8 mouse cellular contexts compared by ENCODE assay signal in genomic region chr15:63996998-63997704, GRCm38 (mm10).
DNase-seq lines count a peak whose midpoint lies in the region; ATAC-seq and TF ChIP-seq lines count a peak whose summit lies in the region.

No protein-coding gene starts in this region.

- WGBS in hindbrain, embryonic 15.5 days = 1% methylated on average over 24 of the region's 24 CpGs
- WGBS in stomach, postnatal 0 days = 1% methylated on average over 24 of the region's 24 CpGs

- H3K9ac ChIP-seq in hindbrain, embryonic 15.5 days = peak overlapping the region; percentile 88
- H3K9ac ChIP-seq in stomach, postnatal 0 days (ENCODE audit: low read length) = peak overlapping the region; percentile 81

- H3K4me2 ChIP-seq in hindbrain, embryonic 15.5 days = peak overlapping the region; percentile 66
- H3K4me2 ChIP-seq in stomach, postnatal 0 days (replicated peaks; ENCODE audit: low read depth) = peak overlapping the region; percentile 85

- no peak; the same call in 1 of the 2 replicates for ATAC-seq in hindbrain, embryonic 15.5 days (ENCODE audit: low FRiP score, low read depth)
- ATAC-seq in stomach, postnatal 0 days (ENCODE audit: low FRiP score, low TSS enrichment) = no peak

- H3K4me3 ChIP-seq in hindbrain, embryonic 15.5 days = peak overlapping the region; percentile 78
- H3K4me3 ChIP-seq in stomach, postnatal 0 days (ENCODE audit: low read depth, low read length) = peak overlapping the region; percentile 86

- H3K9me3 ChIP-seq in hindbrain, embryonic 15.5 days = no peaks in the 10 kb centered on the region
- no peaks in the 10 kb centered on the region for H3K9me3 ChIP-seq in stomach, postnatal 0 days (ENCODE audit: control insufficient read depth, low read length)

- TF ChIP-seq EP300 in stomach, postnatal 0 days (optimal IDR thresholded peaks at IDR 0.05) = no peak

- H3K27me3 ChIP-seq in hindbrain, embryonic 15.5 days = no peaks in the 10 kb centered on the region
- no peaks in the 10 kb centered on the region for H3K27me3 ChIP-seq in stomach, postnatal 0 days (ENCODE audit: control insufficient read depth, insufficient read depth, low read length)

- peak; percentile 43 for DNase-seq in gastrocnemius, postnatal 14 days
- DNase-seq in gastrocnemius, postnatal 36 days = no peak
- peak; percentile 53 for DNase-seq in ES-CJ7 (ENCODE audit: low read depth, low spot score)
- DNase-seq in embryo, embryonic 9.5 days (ENCODE audit: extremely low spot score) = peak; percentile 73
- DNase-seq in lung, postnatal 36 days = peak; percentile 8
- DNase-seq in stomach, postnatal 0 days (ENCODE audit: low spot score) = peak; percentile 24
- DNase-seq in adrenal gland, adult 2 months = no peak

- no peaks in the 10 kb centered on the region for H3K36me3 ChIP-seq in hindbrain, embryonic 15.5 days
- H3K36me3 ChIP-seq in stomach, postnatal 0 days (ENCODE audit: control insufficient read depth, insufficient read depth, low read length) = no peaks in the 10 kb centered on the region

- H3K27ac ChIP-seq in hindbrain, embryonic 15.5 days (replicated peaks) = peak overlapping the region; percentile 96
- H3K27ac ChIP-seq in stomach, postnatal 0 days (replicated peaks) = peak overlapping the region; percentile 95

- no peak for TF ChIP-seq CTCF in stomach, postnatal 0 days (IDR thresholded peaks at IDR 0.05; ENCODE audit: low read depth)

- H3K4me1 ChIP-seq in hindbrain, embryonic 15.5 days (replicated peaks) = peaks cover 24% of the 10 kb centered on the region
- H3K4me1 ChIP-seq in stomach, postnatal 0 days (replicated peaks; ENCODE audit: control insufficient read depth, insufficient read depth) = no peaks in the 10 kb centered on the region

- intact Hi-C loops in gastrocnemius, postnatal 14 days (cut with DNase I; ENCODE audit: low total_unique reads) = no loop called here
- intact Hi-C loops in gastrocnemius, postnatal 36 days (cut with DNase I) = loop anchor here (5.0 kb wide), 2 partner anchors 40 to 110 kb away; no protein-coding TSS in a partner anchor

Comparison
In these comparisons a context has a peak if more than half of its experiments do, and no peak if none do; other contexts are left out.
1. DNase-seq: peak in gastrocnemius, postnatal 14 days (single experiment), ES-CJ7 (single experiment), embryo, embryonic 9.5 days (single experiment), lung, postnatal 36 days (single experiment) and stomach, postnatal 0 days (single experiment); none in gastrocnemius, postnatal 36 days (0 of 2) and adrenal gland, adult 2 months (single experiment).